Mouse (Mus musculus): ENCODE results near the gene Ddah2. TPM values are rescaled to one million over a fixed set of nuclear protein-coding genes. Genes with fewer than 3 reads are reported as not detected.

The Ddah2 gene
- total RNA-seq, 2 experiments from 2014 or later: 55.1 to 67.4 TPM

GRCm38 (mm10) chr17:35049561-35050016 is 9.2 kb upstream of the Ddah2 start, which contains the start of gene Clic1:
Clic1 (plus strand) TSS chr17:35049966.
- DNase-seq (ENCODE audit: low spot score in 2 of 2): no peak

GRCm38 (mm10) chr17:35050126-35050750 is 8.6 kb upstream of the Ddah2 start:
- DNase-seq (ENCODE audit: low spot score in 2 of 2): peak; percentile 37 to 63

- peak in 1 of 2 experiments; percentile 55 for DNase-seq (ENCODE audit: low spot score in 2 of 2)
Measured at GRCm38 (mm10) chr17:35051156-35052086, 7.4 kb upstream of the Ddah2 start.

- DNase-seq (ENCODE audit: low spot score in 2 of 2): no peak
Measured at GRCm38 (mm10) chr17:35052271-35052798, 6.5 kb upstream of the Ddah2 start.

- no peak for DNase-seq (ENCODE audit: low spot score in 2 of 2)
Measured at GRCm38 (mm10) chr17:35055691-35056495, 2.9 kb upstream of the Ddah2 start.

- no peak for DNase-seq (ENCODE audit: low spot score in 2 of 2)
Measured at GRCm38 (mm10) chr17:35057090-35057489, 1.7 kb upstream of the Ddah2 start.

GRCm38 (mm10) chr17:35058316-35058715 is 519 bp upstream of the Ddah2 start:
- DNase-seq (ENCODE audit: low spot score in 2 of 2): no peak

- DNase-seq (ENCODE audit: low spot score in 2 of 2): no peak
Measured at GRCm38 (mm10) chr17:35060071-35060470, 1.2 kb downstream of the Ddah2 start.

GRCm38 (mm10) chr17:35060737-35061297 is 2.0 kb downstream of the Ddah2 start:
- no peak for DNase-seq (ENCODE audit: low spot score in 2 of 2)

- DNase-seq (ENCODE audit: low spot score in 2 of 2): no peak
Measured at GRCm38 (mm10) chr17:35061299-35061698, 2.5 kb downstream of the Ddah2 start.

GRCm38 (mm10) chr17:35063466-35063865 is 4.6 kb downstream of the Ddah2 start:
- no peak for DNase-seq (ENCODE audit: low spot score in 2 of 2)

GRCm38 (mm10) chr17:35064378-35064877 is 5.6 kb downstream of the Ddah2 start:
- DNase-seq (ENCODE audit: low spot score in 2 of 2): no peak

- no peak for DNase-seq (ENCODE audit: low spot score in 2 of 2)
Measured at GRCm38 (mm10) chr17:35064951-35065947, 6.4 kb downstream of the Ddah2 start, which contains the start of gene Ly6g6c. Ly6g6c (plus strand) TSS chr17:35065388.

- DNase-seq (ENCODE audit: low spot score in 2 of 2): no peak
Measured at GRCm38 (mm10) chr17:35066084-35066483, 7.2 kb downstream of the Ddah2 start, which contains the start of gene Mpig6b. Mpig6b (minus strand) TSS chr17:35066184.

- no peak for DNase-seq (ENCODE audit: low spot score in 2 of 2)
Measured at GRCm38 (mm10) chr17:35068213-35068914, 9.5 kb downstream of the Ddah2 start.

GRCm38 (mm10) chr17:35070556-35071229 is 11.9 kb downstream of the Ddah2 start:
- no peak for DNase-seq (ENCODE audit: low spot score in 2 of 2)

GRCm38 (mm10) chr17:35071454-35071853 is 12.6 kb downstream of the Ddah2 start:
- no peak for DNase-seq (ENCODE audit: low spot score in 2 of 2)

- no peak for DNase-seq (ENCODE audit: low spot score in 2 of 2)
Measured at GRCm38 (mm10) chr17:35074097-35074496, 15.3 kb downstream of the Ddah2 start.

Measured in adrenal gland, postnatal 4 days (tissue).